Mouse (Mus musculus): ENCODE measurements around the gene B3gnt3. TPM values are rescaled to one million over a fixed set of nuclear protein-coding genes. Genes with fewer than 3 reads are reported as not detected.

Gene B3gnt3
- polyA plus RNA-seq, 1 experiment from 2014 or later: 0.41 TPM

DNA sequence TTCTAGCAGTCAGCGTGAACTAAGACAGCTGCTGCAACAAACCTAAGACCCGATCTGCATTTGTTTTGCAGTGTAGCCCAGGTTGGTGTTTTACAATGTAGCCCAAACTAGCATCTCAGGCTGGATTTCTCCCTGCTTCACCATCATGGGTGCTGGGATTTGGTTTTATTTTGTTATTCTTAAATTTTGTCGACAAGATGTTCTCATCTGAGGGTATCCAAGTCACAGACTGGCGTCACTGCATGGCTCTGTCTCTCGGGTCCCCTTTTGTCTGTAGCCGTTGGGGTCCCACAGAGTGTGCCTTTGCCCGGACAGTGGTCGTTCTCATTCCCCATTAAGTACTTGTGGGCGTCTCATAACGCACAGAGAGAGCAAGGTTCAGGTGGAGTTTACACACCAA is 16.9 kb downstream of the B3gnt3 start:
- H3K36me3 ChIP-seq (replicated peaks; ENCODE audit: control insufficient read depth, insufficient read depth): no peaks in the 10 kb centered on the region
- no peaks in the 10 kb centered on the region for H3K9me3 ChIP-seq (ENCODE audit: control insufficient read depth, low read length)
- ATAC-seq (ENCODE audit: low FRiP score) (no peak), DNase-seq (ENCODE audit: low spot score) (no peak)
- no peak overlapping the region for H3K4me3 ChIP-seq (replicated peaks; ENCODE audit: low read length)
- H3K27me3 ChIP-seq (ENCODE audit: control insufficient read depth, insufficient read depth, low read length): peaks cover 100% of the 10 kb centered on the region
- H3K27ac ChIP-seq: no peak overlapping the region
- H3K4me1 ChIP-seq (replicated peaks; ENCODE audit: control insufficient read depth, insufficient read depth, low read length): peaks cover 5% of the 10 kb centered on the region; the same call in 1 of the 2 replicates
- H3K9ac ChIP-seq: no peak overlapping the region
- WGBS: 22% methylated on average over 10 of the region's 10 CpGs
- no peak overlapping the region for H3K4me2 ChIP-seq (replicated peaks)

DNA sequence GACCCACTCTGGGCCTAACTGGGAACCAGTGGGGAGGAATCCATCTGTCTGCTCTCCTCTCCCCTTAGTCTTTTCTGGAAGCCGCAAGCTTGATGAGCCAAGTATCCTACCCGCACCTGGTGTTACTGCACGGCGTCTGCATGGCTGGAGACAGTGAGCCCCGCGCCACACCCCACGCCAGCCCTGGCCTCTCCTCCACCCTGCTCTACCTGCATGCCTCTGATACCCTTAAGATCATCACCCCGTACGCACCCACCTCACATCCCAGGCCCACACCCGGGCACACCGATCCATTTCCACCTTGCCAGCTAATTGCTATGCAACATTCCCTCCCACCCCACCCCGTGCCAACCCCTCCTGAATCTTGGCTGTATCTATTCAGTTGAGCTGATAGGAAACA is 18.8 kb downstream of the B3gnt3 start:
- H3K27ac ChIP-seq: no peak overlapping the region
- no peak overlapping the region for H3K4me2 ChIP-seq (replicated peaks)
- WGBS: 57% methylated on average over 12 of the region's 12 CpGs
- no peaks in the 10 kb centered on the region for H3K36me3 ChIP-seq (replicated peaks; ENCODE audit: control insufficient read depth, insufficient read depth)
- no peaks in the 10 kb centered on the region for H3K9me3 ChIP-seq (ENCODE audit: control insufficient read depth, low read length)
- peaks cover 100% of the 10 kb centered on the region for H3K27me3 ChIP-seq (ENCODE audit: control insufficient read depth, insufficient read depth, low read length)
- no peak overlapping the region for H3K9ac ChIP-seq
- no peak for DNase-seq (ENCODE audit: low spot score)
- ATAC-seq (ENCODE audit: low FRiP score): no peak
- no peak overlapping the region for H3K4me3 ChIP-seq (replicated peaks; ENCODE audit: low read length)
- H3K4me1 ChIP-seq (replicated peaks; ENCODE audit: control insufficient read depth, insufficient read depth, low read length): peaks cover 9% of the 10 kb centered on the region; the same call in 1 of the 2 replicates

DNA sequence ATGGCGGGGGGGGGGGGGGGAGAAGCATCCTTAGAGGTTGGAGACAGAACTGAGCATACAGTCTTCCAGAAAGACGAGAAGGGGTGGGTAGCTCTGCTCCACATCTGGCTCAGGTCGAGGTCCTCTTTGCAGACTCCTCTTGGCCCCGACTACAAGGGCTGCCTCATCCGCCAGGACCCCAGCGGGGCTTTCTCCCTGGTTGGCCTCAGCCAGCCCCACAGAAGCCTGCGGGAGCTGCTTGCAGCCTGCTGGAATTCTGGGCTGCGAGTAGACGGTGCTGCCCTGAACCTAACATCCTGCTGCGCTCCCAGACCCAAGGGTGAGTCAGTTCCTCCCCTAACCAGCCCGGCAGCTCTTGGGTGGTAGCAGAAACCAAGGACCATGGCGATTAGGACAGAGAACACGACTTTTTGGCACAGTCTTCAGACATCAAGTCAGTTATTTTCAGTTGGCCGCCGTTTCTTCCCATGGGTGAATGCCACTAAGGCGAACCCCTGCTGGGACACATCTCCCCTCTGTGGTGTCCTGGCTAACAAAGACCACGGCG is 20.1 kb downstream of the B3gnt3 start:
- Histone ChIP-seq H3K4me2 (replicated peaks) (no peak overlapping the region), H3K9me3 (ENCODE audit: control insufficient read depth, low read length) (no peaks in the 10 kb centered on the region), H3K9ac (no peak overlapping the region), H3K36me3 (replicated peaks; ENCODE audit: control insufficient read depth, insufficient read depth) (no peaks in the 10 kb centered on the region), H3K27ac (no peak overlapping the region), H3K4me3 (replicated peaks; ENCODE audit: low read length) (no peak overlapping the region), H3K4me1 (replicated peaks; ENCODE audit: control insufficient read depth, insufficient read depth, low read length) (peaks cover 9% of the 10 kb centered on the region; the same call in 1 of the 2 replicates), H3K27me3 (ENCODE audit: control insufficient read depth, insufficient read depth, low read length) (peaks cover 99% of the 10 kb centered on the region)
- DNase-seq (ENCODE audit: low spot score) (no peak), ATAC-seq (ENCODE audit: low FRiP score) (no peak)
- 4% methylated on average over 18 of the region's 18 CpGs for WGBS

DNA sequence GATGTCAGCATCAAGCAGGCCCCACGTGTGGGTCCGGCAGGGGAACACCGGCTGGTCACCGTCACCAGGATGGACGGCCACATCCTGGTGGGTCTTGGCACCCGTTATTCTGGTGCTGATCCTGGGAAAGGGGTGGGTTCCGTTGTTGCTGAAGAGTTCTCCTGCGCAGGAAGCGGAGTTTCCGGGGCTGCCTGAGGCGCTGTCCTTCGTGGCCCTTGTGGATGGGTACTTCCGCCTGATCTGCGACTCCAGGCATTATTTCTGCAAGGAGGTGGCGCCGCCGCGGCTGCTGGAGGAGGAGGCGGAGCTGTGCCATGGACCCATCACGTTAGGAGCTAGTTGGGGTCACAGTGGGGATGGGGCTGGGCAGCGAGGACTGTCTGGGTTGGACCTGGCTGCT is 21.1 kb downstream of the B3gnt3 start:
- DNase-seq (ENCODE audit: low spot score): no peak
- H3K27me3 ChIP-seq (ENCODE audit: control insufficient read depth, insufficient read depth, low read length): peaks cover 89% of the 10 kb centered on the region
- H3K4me1 ChIP-seq (replicated peaks; ENCODE audit: control insufficient read depth, insufficient read depth, low read length): peaks cover 4% of the 10 kb centered on the region; the same call in 1 of the 2 replicates
- H3K36me3 ChIP-seq (replicated peaks; ENCODE audit: control insufficient read depth, insufficient read depth): no peaks in the 10 kb centered on the region
- no peak for ATAC-seq (ENCODE audit: low FRiP score)
- H3K4me2 ChIP-seq (replicated peaks): no peak overlapping the region
- H3K4me3 ChIP-seq (replicated peaks; ENCODE audit: low read length): no peak overlapping the region
- H3K9me3 ChIP-seq (ENCODE audit: control insufficient read depth, low read length): no peaks in the 10 kb centered on the region
- H3K27ac ChIP-seq: no peak overlapping the region
- 5% methylated on average over 21 of the region's 21 CpGs for WGBS
- H3K9ac ChIP-seq: no peak overlapping the region

DNA sequence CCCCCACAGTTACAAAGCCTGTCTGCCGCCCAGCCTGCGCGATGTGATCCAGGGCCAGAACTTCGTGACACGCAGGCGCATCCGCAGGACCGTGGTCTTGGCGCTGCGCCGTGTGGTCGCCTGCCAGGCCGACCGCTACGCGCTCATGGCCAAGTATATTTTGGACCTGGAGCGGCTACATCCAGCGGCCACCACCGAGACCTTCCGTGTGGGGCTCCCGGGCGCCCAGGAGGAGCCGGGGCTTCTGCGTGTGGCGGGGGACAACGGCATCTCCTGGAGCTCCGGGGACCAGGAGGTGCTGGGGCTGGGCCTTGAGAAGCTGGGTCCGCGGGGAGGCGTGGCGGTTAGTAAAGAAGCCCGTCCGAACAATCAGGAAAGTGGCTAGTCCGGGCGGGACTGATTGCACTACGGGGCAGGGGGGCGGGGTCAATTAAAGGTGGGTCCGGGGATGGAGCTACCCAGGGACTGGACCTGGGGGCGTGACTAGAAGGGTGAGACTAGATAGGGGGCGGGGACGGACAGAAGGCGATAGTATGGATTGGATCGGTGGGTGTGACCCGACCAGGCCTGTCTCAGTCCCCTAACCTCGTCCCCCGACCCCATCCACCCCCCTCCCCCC is 21.9 kb downstream of the B3gnt3 start:
- Histone ChIP-seq H3K4me3 (replicated peaks; ENCODE audit: low read length) (peak overlapping the region; percentile 26), H3K4me1 (replicated peaks; ENCODE audit: control insufficient read depth, insufficient read depth, low read length) (peaks cover 4% of the 10 kb centered on the region; the same call in 1 of the 2 replicates), H3K27ac (no peak overlapping the region), H3K27me3 (ENCODE audit: control insufficient read depth, insufficient read depth, low read length) (peaks cover 85% of the 10 kb centered on the region), H3K9ac (0 out of 2 replicates have a peak overlapping the region, but pooled peaks have one; percentile 17), H3K36me3 (replicated peaks; ENCODE audit: control insufficient read depth, insufficient read depth) (no peaks in the 10 kb centered on the region), H3K4me2 (replicated peaks) (peak overlapping the region; percentile 51), H3K9me3 (ENCODE audit: control insufficient read depth, low read length) (no peaks in the 10 kb centered on the region)
- DNase-seq (ENCODE audit: low spot score) (no peak), ATAC-seq (ENCODE audit: low FRiP score) (no peak; the same call in 1 of the 2 replicates)
- WGBS: 2% methylated on average over 46 of the region's 46 CpGs

DNA sequence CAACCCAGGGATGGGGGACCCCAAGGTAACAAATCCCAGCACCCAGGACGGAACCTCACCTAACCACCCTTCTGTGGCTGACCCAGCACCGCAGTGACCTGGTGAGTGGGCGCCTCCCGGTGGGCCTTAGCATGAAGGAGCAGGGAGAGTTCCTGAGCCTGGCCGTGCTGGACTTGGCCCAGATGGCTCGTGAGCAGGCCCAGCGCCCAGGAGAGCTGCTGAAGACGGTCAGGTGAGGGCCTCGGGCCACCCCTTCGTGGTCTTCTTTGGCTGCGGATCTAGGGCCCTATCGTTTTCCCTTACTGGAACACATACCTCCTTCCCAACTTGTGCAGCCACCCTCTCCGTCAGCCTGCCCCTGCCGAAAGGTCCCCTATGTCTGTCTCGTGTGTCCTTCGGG is 22.5 kb downstream of the B3gnt3 start:
- no peak for DNase-seq (ENCODE audit: low spot score)
- Histone ChIP-seq H3K27me3 (ENCODE audit: control insufficient read depth, insufficient read depth, low read length) (peaks cover 79% of the 10 kb centered on the region), H3K36me3 (replicated peaks; ENCODE audit: control insufficient read depth, insufficient read depth) (no peaks in the 10 kb centered on the region), H3K9me3 (ENCODE audit: control insufficient read depth, low read length) (no peaks in the 10 kb centered on the region), H3K9ac (0 out of 2 replicates have a peak overlapping the region, but pooled peaks have one; percentile 17), H3K4me2 (replicated peaks) (peak overlapping the region; percentile 51), H3K27ac (no peak overlapping the region), H3K4me1 (replicated peaks; ENCODE audit: control insufficient read depth, insufficient read depth, low read length) (peaks cover 4% of the 10 kb centered on the region; the same call in 1 of the 2 replicates), H3K4me3 (replicated peaks; ENCODE audit: low read length) (peak overlapping the region; percentile 26)
- no peak for ATAC-seq (ENCODE audit: low FRiP score)
- 12% methylated on average over 16 of the region's 16 CpGs for WGBS

DNA sequence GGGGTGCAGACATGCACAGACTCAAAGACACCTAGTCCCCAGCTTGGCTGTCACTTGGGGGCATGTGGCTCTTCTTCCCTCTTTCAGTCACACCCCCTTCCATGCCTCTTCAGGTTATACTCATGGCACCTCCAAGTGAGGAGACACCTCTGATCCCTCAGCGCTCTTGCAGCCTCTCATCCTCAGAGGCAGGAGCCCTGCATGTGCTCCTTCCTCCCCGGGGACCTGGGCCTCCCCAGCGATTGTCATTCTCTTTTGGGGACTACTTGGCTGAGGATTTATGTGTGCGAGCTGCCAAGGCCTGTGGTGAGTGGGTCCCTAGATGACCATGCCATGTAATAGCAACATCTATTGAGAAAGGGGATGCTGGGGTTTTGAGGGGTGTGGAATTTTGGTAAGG is 23.4 kb downstream of the B3gnt3 start:
- no peak overlapping the region for H3K4me2 ChIP-seq (replicated peaks)
- DNase-seq (ENCODE audit: low spot score): no peak
- H3K4me3 ChIP-seq (replicated peaks; ENCODE audit: low read length): no peak overlapping the region
- peaks cover 70% of the 10 kb centered on the region for H3K27me3 ChIP-seq (ENCODE audit: control insufficient read depth, insufficient read depth, low read length)
- no peak for ATAC-seq (ENCODE audit: low FRiP score)
- H3K9me3 ChIP-seq (ENCODE audit: control insufficient read depth, low read length): no peaks in the 10 kb centered on the region
- no peak overlapping the region for H3K27ac ChIP-seq
- H3K36me3 ChIP-seq (replicated peaks; ENCODE audit: control insufficient read depth, insufficient read depth): no peaks in the 10 kb centered on the region
- H3K9ac ChIP-seq: no peak overlapping the region
- 57% methylated on average over 4 of the region's 4 CpGs for WGBS
- peaks cover 4% of the 10 kb centered on the region; the same call in 1 of the 2 replicates for H3K4me1 ChIP-seq (replicated peaks; ENCODE audit: control insufficient read depth, insufficient read depth, low read length)

DNA sequence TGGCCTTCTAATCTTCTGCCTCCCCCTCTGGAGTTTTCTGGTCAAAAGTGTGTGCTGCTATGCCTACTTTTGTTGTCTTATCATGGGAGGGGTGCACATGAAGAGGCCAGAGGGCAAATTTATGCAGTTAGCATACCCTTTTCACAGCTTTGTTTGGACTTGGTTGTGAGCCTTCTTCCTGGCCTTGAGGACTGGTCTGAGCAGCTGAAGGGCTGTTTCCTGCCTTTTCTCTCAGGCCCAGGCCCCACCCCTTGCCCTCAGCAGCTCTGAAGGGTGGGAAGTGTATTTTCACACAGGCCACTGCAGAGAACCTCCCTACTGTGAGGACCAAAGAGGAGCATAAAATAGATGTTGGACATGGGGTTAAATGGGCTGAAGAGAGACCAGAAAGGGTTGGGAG is 24.0 kb downstream of the B3gnt3 start:
- Histone ChIP-seq H3K27ac (no peak overlapping the region), H3K27me3 (ENCODE audit: control insufficient read depth, insufficient read depth, low read length) (peaks cover 64% of the 10 kb centered on the region), H3K4me2 (replicated peaks) (no peak overlapping the region), H3K9me3 (ENCODE audit: control insufficient read depth, low read length) (no peaks in the 10 kb centered on the region), H3K36me3 (replicated peaks; ENCODE audit: control insufficient read depth, insufficient read depth) (no peaks in the 10 kb centered on the region), H3K4me3 (replicated peaks; ENCODE audit: low read length) (no peak overlapping the region), H3K4me1 (replicated peaks; ENCODE audit: control insufficient read depth, insufficient read depth, low read length) (peaks cover 4% of the 10 kb centered on the region; the same call in 1 of the 2 replicates), H3K9ac (no peak overlapping the region)
- DNase-seq (ENCODE audit: low spot score) (no peak), ATAC-seq (ENCODE audit: low FRiP score) (no peak)

DNA sequence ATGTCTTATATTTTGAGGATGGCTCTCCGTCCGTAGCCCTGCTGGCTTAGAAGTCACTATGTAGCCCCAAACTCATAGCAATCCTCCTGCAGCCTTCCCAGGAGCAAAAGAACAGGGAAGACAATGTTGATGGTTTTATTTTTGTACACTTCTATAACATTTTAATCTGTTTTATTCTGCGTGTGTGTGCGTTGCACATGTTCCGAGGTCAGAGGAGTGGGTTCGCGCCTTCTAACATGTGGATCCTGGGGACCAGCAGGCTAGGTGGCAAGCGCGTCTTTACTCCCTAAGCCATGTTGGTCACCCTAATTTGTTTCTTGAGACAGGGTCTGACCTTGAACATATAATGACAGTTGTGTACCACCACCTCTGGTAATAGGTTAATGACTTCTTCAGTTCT is 24.8 kb downstream of the B3gnt3 start:
- H3K27me3 ChIP-seq (ENCODE audit: control insufficient read depth, insufficient read depth, low read length): peaks cover 56% of the 10 kb centered on the region

More for the DNA sequence above, 24.8 kb downstream of the B3gnt3 start:
- ATAC-seq (ENCODE audit: low FRiP score) (no peak), DNase-seq (ENCODE audit: low spot score) (no peak)
- 50% methylated on average over 9 of the region's 9 CpGs for whole genome bisulfite sequencing
- H3K27ac ChIP-seq: no peak overlapping the region
- peak overlapping the region; percentile 88 for H3K4me2 ChIP-seq (replicated peaks)
- no peaks in the 10 kb centered on the region for H3K36me3 ChIP-seq (replicated peaks; ENCODE audit: control insufficient read depth, insufficient read depth)
- H3K9me3 ChIP-seq (ENCODE audit: control insufficient read depth, low read length): no peaks in the 10 kb centered on the region
- peak overlapping the region; percentile 81; the same call in 1 of the 2 replicates for H3K9ac ChIP-seq
- peaks cover 9% of the 10 kb centered on the region; the same call in 1 of the 2 replicates for H3K4me1 ChIP-seq (replicated peaks; ENCODE audit: control insufficient read depth, insufficient read depth, low read length)
- peak overlapping the region; percentile 58 for H3K4me3 ChIP-seq (replicated peaks; ENCODE audit: low read length)

Data from hindbrain, embryonic 14.5 days (tissue).